Mouse (Mus musculus): ENCODE measurements around the gene Ak9. TPM values are rescaled to one million over a fixed set of nuclear protein-coding genes. Genes with fewer than 3 reads are reported as not detected.

Gene Ak9
- polyA plus RNA-seq, 1 experiment from 2014 or later, result 1.1 TPM

GRCm38 (mm10) chr10:41476171-41477017 is 172.6 kb downstream of the Ak9 start, which contains the start of gene Mical1:
Mical1 (plus strand) TSS chr10:41476314.
- Histone ChIP-seq H3K9me3 (replicated peaks) (no peaks in the 10 kb centered on the region), H3K4me2 (replicated peaks) (peak within 1 kb of the TSS; percentile 74), H3K27me3 (no peaks in the 10 kb centered on the region), H3K4me3 (replicated peaks) (peak within 1 kb of the TSS; percentile 67), H3K9ac (peak within 1 kb of the TSS; percentile 62), H3K27ac (replicated peaks) (peak within 1 kb of the TSS; percentile 87), H3K4me1 (peaks cover 26% of the 10 kb centered on the region), H3K36me3 (peaks cover 21% of the 10 kb centered on the region)
- ATAC-seq (ENCODE audit: insufficient number of reproducible peaks, low FRiP score, low TSS enrichment, low read depth), result peak; percentile 76
- WGBS, result under 1% methylated on average over 35 of the region's 35 CpGs

- Histone ChIP-seq H3K36me3 (peaks cover 25% of the 10 kb centered on the region), H3K27ac (replicated peaks) (peak overlapping the region; percentile 87), H3K4me3 (replicated peaks) (peak overlapping the region; percentile 67), H3K9ac (peak overlapping the region; percentile 62), H3K27me3 (no peaks in the 10 kb centered on the region), H3K4me1 (peaks cover 26% of the 10 kb centered on the region), H3K9me3 (replicated peaks) (no peaks in the 10 kb centered on the region), H3K4me2 (replicated peaks) (peak overlapping the region; percentile 74)
- ATAC-seq (ENCODE audit: insufficient number of reproducible peaks, low FRiP score, low TSS enrichment, low read depth), result 0 out of 2 replicates have a peak, but pooled peaks have one; percentile 1
- under 1% methylated on average over 9 of the region's 9 CpGs for WGBS
Measured at GRCm38 (mm10) chr10:41477018-41477277, 173.2 kb downstream of the Ak9 start.

- peak overlapping the region; percentile 74 for H3K4me2 ChIP-seq (replicated peaks)
- no peaks in the 10 kb centered on the region for H3K27me3 ChIP-seq
- peaks cover 26% of the 10 kb centered on the region for H3K4me1 ChIP-seq
- H3K9ac ChIP-seq, result peak overlapping the region; percentile 62
- H3K27ac ChIP-seq (replicated peaks), result peak overlapping the region; percentile 87
- peaks cover 31% of the 10 kb centered on the region for H3K36me3 ChIP-seq
- H3K9me3 ChIP-seq (replicated peaks), result no peaks in the 10 kb centered on the region
- H3K4me3 ChIP-seq (replicated peaks), result peak overlapping the region; percentile 67
- peak; percentile 76 for ATAC-seq (ENCODE audit: insufficient number of reproducible peaks, low FRiP score, low TSS enrichment, low read depth)
- 3% methylated on average over 20 of the region's 20 CpGs for WGBS
Measured at GRCm38 (mm10) chr10:41477278-41478181, 173.8 kb downstream of the Ak9 start.

- ATAC-seq (ENCODE audit: insufficient number of reproducible peaks, low FRiP score, low TSS enrichment, low read depth), result no peak
- Histone ChIP-seq H3K4me2 (replicated peaks) (no peak overlapping the region), H3K27me3 (no peaks in the 10 kb centered on the region), H3K27ac (replicated peaks) (no peak overlapping the region), H3K4me3 (replicated peaks) (no peak overlapping the region), H3K9ac (no peak overlapping the region), H3K4me1 (peaks cover 26% of the 10 kb centered on the region), H3K9me3 (replicated peaks) (no peaks in the 10 kb centered on the region), H3K36me3 (peaks cover 53% of the 10 kb centered on the region)
- 83% methylated on average over 3 of the region's 3 CpGs for WGBS
Measured at GRCm38 (mm10) chr10:41479961-41480360, 176.2 kb downstream of the Ak9 start.

- 72% methylated on average over 33 of the region's 33 CpGs for WGBS
- H3K9ac ChIP-seq, result no peak overlapping the region
- peaks cover 66% of the 10 kb centered on the region for H3K36me3 ChIP-seq
Measured at GRCm38 (mm10) chr10:41480938-41481880, 177.4 kb downstream of the Ak9 start.

GRCm38 (mm10) chr10:41482446-41482845 is 178.7 kb downstream of the Ak9 start:
- Histone ChIP-seq H3K9ac (no peak overlapping the region), H3K27ac (replicated peaks) (no peak overlapping the region), H3K4me2 (replicated peaks) (no peak overlapping the region), H3K4me3 (replicated peaks) (no peak overlapping the region), H3K4me1 (peaks cover 6% of the 10 kb centered on the region), H3K36me3 (peaks cover 78% of the 10 kb centered on the region), H3K9me3 (replicated peaks) (no peaks in the 10 kb centered on the region), H3K27me3 (no peaks in the 10 kb centered on the region)
- no peak for ATAC-seq (ENCODE audit: insufficient number of reproducible peaks, low FRiP score, low TSS enrichment, low read depth)
- WGBS, result 82% methylated on average over 7 of the region's 7 CpGs

More at GRCm38 (mm10) chr10:41480938-41481880, 177.4 kb downstream of the Ak9 start:
- ATAC-seq (ENCODE audit: insufficient number of reproducible peaks, low FRiP score, low TSS enrichment, low read depth), result no peak
- H3K4me3 ChIP-seq (replicated peaks), result no peak overlapping the region
- H3K9me3 ChIP-seq (replicated peaks), result no peaks in the 10 kb centered on the region
- H3K4me2 ChIP-seq (replicated peaks), result no peak overlapping the region
- peaks cover 19% of the 10 kb centered on the region for H3K4me1 ChIP-seq
- H3K27me3 ChIP-seq, result no peaks in the 10 kb centered on the region
- no peak overlapping the region for H3K27ac ChIP-seq (replicated peaks)

Other genes with a start within 250 kb of the Ak9 start
- not detected in 2 replicates for gene Gpr6, start 231.7 kb upstream of the Ak9 start, polyA plus RNA-seq (2015; fragmentation: Nextera tagmentation; extraction: Ambion mirVana)
- gene Fig4, start 720 bp upstream of the Ak9 start, polyA plus RNA-seq (2015; fragmentation: Nextera tagmentation; extraction: Ambion mirVana), result 14.4 and 15.5 TPM in 2 replicates
- gene Zbtb24, start 146.4 kb downstream of the Ak9 start, polyA plus RNA-seq (2015; fragmentation: Nextera tagmentation; extraction: Ambion mirVana), result 18.9 and 19.4 TPM in 2 replicates
- 39.6 and 40.8 TPM in 2 replicates for gene Mical1, start 172.3 kb downstream of the Ak9 start, polyA plus RNA-seq (2015; fragmentation: Nextera tagmentation; extraction: Ambion mirVana)
- gene Smpd2, start 186.4 kb downstream of the Ak9 start, polyA plus RNA-seq (2015; fragmentation: Nextera tagmentation; extraction: Ambion mirVana), result 58.6 and 60.8 TPM in 2 replicates
- gene Ppil6, start 186.5 kb downstream of the Ak9 start, polyA plus RNA-seq (2015; fragmentation: Nextera tagmentation; extraction: Ambion mirVana), result 2.6 and 6.1 TPM in 2 replicates
- 185 TPM in 2 replicates for gene Cd164, start 215.4 kb downstream of the Ak9 start, polyA plus RNA-seq (2015; fragmentation: Nextera tagmentation; extraction: Ambion mirVana)

Measured in embryonic facial prominence, embryonic 15.5 days (tissue).